Mouse (Mus musculus): ENCODE measurements around the gene Spsb4. TPM values are rescaled to one million over a fixed set of nuclear protein-coding genes. Genes with fewer than 3 reads are reported as not detected.

Spsb4 gene
- total and polyA plus RNA-seq, 3 experiments = not detected

- no peaks in the 10 kb centered on the region for H3K36me3 ChIP-seq (replicated peaks)
- DNase-seq (ENCODE audit: low spot score) (no peak), ATAC-seq (ENCODE audit: extremely low read depth, insufficient number of reproducible peaks, low FRiP score, poor library complexity, severe bottlenecking) (no peak)
- H3K9me3 ChIP-seq (replicated peaks) = peaks cover 21% of the 10 kb centered on the region
- H3K4me3 ChIP-seq (ENCODE audit: low read depth, low read length) = no peak overlapping the region
- no peaks in the 10 kb centered on the region for H3K27me3 ChIP-seq (ENCODE audit: insufficient read depth, low read length)
- TF ChIP-seq GATA2 (IDR thresholded peaks at IDR 0.05; ENCODE audit: borderline replicate concordance, low read depth, low read length) (no peak), CTCF (IDR thresholded peaks at IDR 0.05; ENCODE audit: low read depth, low read length) (no peak), POLR2AphosphoS5 (IDR thresholded peaks at IDR 0.05; ENCODE audit: insufficient replicate concordance, low read depth, low read length) (no peak), GATA1 (IDR thresholded peaks at IDR 0.05; ENCODE audit: borderline replicate concordance, low read length) (no peak), TAL1 (conservative IDR thresholded peaks at IDR 0.05; ENCODE audit: low read depth, low read length) (no peak)
- no peaks in the 10 kb centered on the region for H3K4me1 ChIP-seq (ENCODE audit: insufficient read depth, low read depth, low read length)
Observed at GRCm38 (mm10) chr9:97019231-97019630, 588 bp upstream of the Spsb4 start.

GRCm38 (mm10) chr9:97017811-97018641 lies 617 bp downstream of the Spsb4 start:
- Histone ChIP-seq H3K27me3 (ENCODE audit: insufficient read depth, low read length) (no peaks in the 10 kb centered on the region), H3K4me3 (ENCODE audit: low read depth, low read length) (no peak overlapping the region; the same call in 1 of the 2 replicates), H3K4me1 (ENCODE audit: insufficient read depth, low read depth, low read length) (no peaks in the 10 kb centered on the region), H3K36me3 (replicated peaks) (no peaks in the 10 kb centered on the region), H3K9me3 (replicated peaks) (peaks cover 28% of the 10 kb centered on the region)
- ATAC-seq (ENCODE audit: extremely low read depth, insufficient number of reproducible peaks, low FRiP score, poor library complexity, severe bottlenecking) (no peak), DNase-seq (ENCODE audit: low spot score) (no peak)
- TF ChIP-seq TAL1 (conservative IDR thresholded peaks at IDR 0.05; ENCODE audit: low read depth, low read length) = no peak
- TF ChIP-seq GATA2 (IDR thresholded peaks at IDR 0.05; ENCODE audit: borderline replicate concordance, low read depth, low read length) = no peak
- TF ChIP-seq POLR2AphosphoS5 (IDR thresholded peaks at IDR 0.05; ENCODE audit: insufficient replicate concordance, low read depth, low read length) = no peak
- TF ChIP-seq GATA1 (IDR thresholded peaks at IDR 0.05; ENCODE audit: borderline replicate concordance, low read length) = no peak
- TF ChIP-seq CTCF (IDR thresholded peaks at IDR 0.05; ENCODE audit: low read depth, low read length) = no peak

- H3K9me3 ChIP-seq (replicated peaks) = peaks cover 32% of the 10 kb centered on the region
- no peak overlapping the region for H3K4me3 ChIP-seq (ENCODE audit: low read depth, low read length)
- no peaks in the 10 kb centered on the region for H3K36me3 ChIP-seq (replicated peaks)
- H3K27me3 ChIP-seq (ENCODE audit: insufficient read depth, low read length) = no peaks in the 10 kb centered on the region
- H3K4me1 ChIP-seq (ENCODE audit: insufficient read depth, low read depth, low read length) = no peaks in the 10 kb centered on the region
- no peak for ATAC-seq (ENCODE audit: extremely low read depth, insufficient number of reproducible peaks, low FRiP score, poor library complexity, severe bottlenecking)
- no peak for TF ChIP-seq TAL1 (conservative IDR thresholded peaks at IDR 0.05; ENCODE audit: low read depth, low read length)
- no peak for TF ChIP-seq CTCF (IDR thresholded peaks at IDR 0.05; ENCODE audit: low read depth, low read length)
- no peak for TF ChIP-seq GATA2 (IDR thresholded peaks at IDR 0.05; ENCODE audit: borderline replicate concordance, low read depth, low read length)
- no peak for TF ChIP-seq GATA1 (IDR thresholded peaks at IDR 0.05; ENCODE audit: borderline replicate concordance, low read length)
- no peak for TF ChIP-seq POLR2AphosphoS5 (IDR thresholded peaks at IDR 0.05; ENCODE audit: insufficient replicate concordance, low read depth, low read length)
- no peak for DNase-seq (ENCODE audit: low spot score)
Observed at GRCm38 (mm10) chr9:97017121-97017810, 1.4 kb downstream of the Spsb4 start.

- Histone ChIP-seq H3K9me3 (replicated peaks) (peaks cover 32% of the 10 kb centered on the region), H3K36me3 (replicated peaks) (no peaks in the 10 kb centered on the region), H3K4me1 (ENCODE audit: insufficient read depth, low read depth, low read length) (no peaks in the 10 kb centered on the region), H3K4me3 (ENCODE audit: low read depth, low read length) (no peak overlapping the region), H3K27me3 (ENCODE audit: insufficient read depth, low read length) (no peaks in the 10 kb centered on the region)
- DNase-seq (ENCODE audit: low spot score) = no peak
- no peak for TF ChIP-seq GATA2 (IDR thresholded peaks at IDR 0.05; ENCODE audit: borderline replicate concordance, low read depth, low read length)
- no peak for TF ChIP-seq POLR2AphosphoS5 (IDR thresholded peaks at IDR 0.05; ENCODE audit: insufficient replicate concordance, low read depth, low read length)
- TF ChIP-seq TAL1 (conservative IDR thresholded peaks at IDR 0.05; ENCODE audit: low read depth, low read length) = no peak
- TF ChIP-seq GATA1 (IDR thresholded peaks at IDR 0.05; ENCODE audit: borderline replicate concordance, low read length) = no peak
- no peak for TF ChIP-seq CTCF (IDR thresholded peaks at IDR 0.05; ENCODE audit: low read depth, low read length)
- ATAC-seq (ENCODE audit: extremely low read depth, insufficient number of reproducible peaks, low FRiP score, poor library complexity, severe bottlenecking) = no peak
Observed at GRCm38 (mm10) chr9:97015751-97016150, 2.9 kb downstream of the Spsb4 start.

- H3K27me3 ChIP-seq (ENCODE audit: insufficient read depth, low read length) = no peaks in the 10 kb centered on the region
- peaks cover 24% of the 10 kb centered on the region for H3K9me3 ChIP-seq (replicated peaks)
- no peak for TF ChIP-seq GATA1 (IDR thresholded peaks at IDR 0.05; ENCODE audit: borderline replicate concordance, low read length)
- TF ChIP-seq GATA2 (IDR thresholded peaks at IDR 0.05; ENCODE audit: borderline replicate concordance, low read depth, low read length) = no peak
- TF ChIP-seq CTCF (IDR thresholded peaks at IDR 0.05; ENCODE audit: low read depth, low read length) = no peak
- no peak for TF ChIP-seq POLR2AphosphoS5 (IDR thresholded peaks at IDR 0.05; ENCODE audit: insufficient replicate concordance, low read depth, low read length)
- no peak for TF ChIP-seq TAL1 (conservative IDR thresholded peaks at IDR 0.05; ENCODE audit: low read depth, low read length)
- DNase-seq (ENCODE audit: low spot score) (no peak), ATAC-seq (ENCODE audit: extremely low read depth, insufficient number of reproducible peaks, low FRiP score, poor library complexity, severe bottlenecking) (no peak)
- H3K4me3 ChIP-seq (ENCODE audit: low read depth, low read length) = no peak overlapping the region
- no peaks in the 10 kb centered on the region for H3K36me3 ChIP-seq (replicated peaks)
- no peaks in the 10 kb centered on the region for H3K4me1 ChIP-seq (ENCODE audit: insufficient read depth, low read depth, low read length)
Observed at GRCm38 (mm10) chr9:97013698-97014097, 4.9 kb downstream of the Spsb4 start.

- ATAC-seq (ENCODE audit: extremely low read depth, insufficient number of reproducible peaks, low FRiP score, poor library complexity, severe bottlenecking) (no peak), DNase-seq (ENCODE audit: low spot score) (no peak)
- H3K4me1 ChIP-seq (ENCODE audit: insufficient read depth, low read depth, low read length) = no peaks in the 10 kb centered on the region
- no peak overlapping the region for H3K4me3 ChIP-seq (ENCODE audit: low read depth, low read length)
- no peaks in the 10 kb centered on the region for H3K27me3 ChIP-seq (ENCODE audit: insufficient read depth, low read length)
- no peak for TF ChIP-seq POLR2AphosphoS5 (IDR thresholded peaks at IDR 0.05; ENCODE audit: insufficient replicate concordance, low read depth, low read length)
- TF ChIP-seq TAL1 (conservative IDR thresholded peaks at IDR 0.05; ENCODE audit: low read depth, low read length) = no peak
- no peak for TF ChIP-seq GATA1 (IDR thresholded peaks at IDR 0.05; ENCODE audit: borderline replicate concordance, low read length)
- no peak for TF ChIP-seq GATA2 (IDR thresholded peaks at IDR 0.05; ENCODE audit: borderline replicate concordance, low read depth, low read length)
- TF ChIP-seq CTCF (IDR thresholded peaks at IDR 0.05; ENCODE audit: low read depth, low read length) = no peak
- no peaks in the 10 kb centered on the region for H3K36me3 ChIP-seq (replicated peaks)
- peaks cover 19% of the 10 kb centered on the region for H3K9me3 ChIP-seq (replicated peaks)
Observed at GRCm38 (mm10) chr9:97013153-97013552, 5.5 kb downstream of the Spsb4 start.

Measured in G1E (cell line).